Mouse (Mus musculus) spleen, postnatal 10 days (tissue): ENCODE measurements around the gene Syt2.

Experiments
- DNase-seq, 2 experiments: peaks; one replicate each; pipeline ENCODE4 v3.0.0; 2021 to 2022; ENCODE audit warnings: low spot score in 2 of 2

The Syt2 gene

DNA sequence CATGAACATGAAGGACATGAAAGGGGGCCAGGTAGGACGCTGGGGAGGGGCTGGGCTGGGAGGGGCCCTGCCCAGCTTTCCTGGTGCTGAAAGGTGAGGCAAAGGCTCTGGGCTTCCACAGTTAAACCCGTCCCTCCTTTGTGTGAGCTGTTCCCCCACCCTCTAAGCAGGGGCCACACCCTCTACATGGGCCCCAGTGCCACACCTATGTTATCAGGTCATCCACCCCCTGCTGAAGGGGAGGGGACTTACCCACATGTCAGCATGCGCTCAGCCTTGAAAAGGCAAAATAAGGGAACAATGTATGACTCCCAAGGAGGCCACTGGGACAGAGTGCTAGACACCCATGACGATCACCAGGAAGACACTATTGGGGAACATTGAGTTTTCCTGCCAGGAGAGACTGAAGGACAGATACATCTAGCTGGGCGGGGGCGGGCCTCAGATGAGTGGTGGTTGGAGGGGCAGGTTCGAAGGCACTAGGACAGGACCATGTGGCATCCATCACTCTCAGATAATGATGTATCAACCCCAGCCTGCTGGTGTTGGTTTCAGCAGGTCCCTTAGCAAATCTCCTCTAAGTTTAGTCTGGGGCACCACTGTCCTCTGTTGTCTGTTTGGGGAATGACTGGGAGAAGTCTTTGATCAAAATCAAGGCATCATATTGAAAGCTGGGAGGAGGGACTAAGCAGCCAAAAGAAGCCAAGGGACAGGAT is 95.6 kb downstream of the Syt2 start:
- DNase-seq: peak in 1 of 2 experiments; percentile 42

DNA sequence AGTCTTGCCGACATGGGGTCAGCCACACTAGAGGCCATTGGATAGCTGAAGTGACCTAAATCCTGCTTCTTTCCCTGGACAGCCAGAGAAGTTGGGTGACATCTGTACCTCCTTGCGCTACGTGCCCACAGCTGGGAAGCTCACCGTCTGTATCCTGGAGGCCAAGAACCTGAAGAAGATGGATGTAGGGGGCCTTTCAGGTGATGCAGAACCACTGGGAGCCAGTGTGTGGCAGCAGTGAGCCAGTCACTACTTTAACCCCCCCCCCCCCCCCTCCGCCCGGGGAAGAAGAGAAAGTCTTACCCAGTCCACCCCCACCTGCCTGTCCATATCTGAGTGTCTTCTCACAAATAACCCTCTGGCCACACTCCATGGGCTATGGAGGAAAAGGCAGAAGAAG is 99.2 kb downstream of the Syt2 start:
- DNase-seq: peak in 1 of 2 experiments; percentile 64

DNA sequence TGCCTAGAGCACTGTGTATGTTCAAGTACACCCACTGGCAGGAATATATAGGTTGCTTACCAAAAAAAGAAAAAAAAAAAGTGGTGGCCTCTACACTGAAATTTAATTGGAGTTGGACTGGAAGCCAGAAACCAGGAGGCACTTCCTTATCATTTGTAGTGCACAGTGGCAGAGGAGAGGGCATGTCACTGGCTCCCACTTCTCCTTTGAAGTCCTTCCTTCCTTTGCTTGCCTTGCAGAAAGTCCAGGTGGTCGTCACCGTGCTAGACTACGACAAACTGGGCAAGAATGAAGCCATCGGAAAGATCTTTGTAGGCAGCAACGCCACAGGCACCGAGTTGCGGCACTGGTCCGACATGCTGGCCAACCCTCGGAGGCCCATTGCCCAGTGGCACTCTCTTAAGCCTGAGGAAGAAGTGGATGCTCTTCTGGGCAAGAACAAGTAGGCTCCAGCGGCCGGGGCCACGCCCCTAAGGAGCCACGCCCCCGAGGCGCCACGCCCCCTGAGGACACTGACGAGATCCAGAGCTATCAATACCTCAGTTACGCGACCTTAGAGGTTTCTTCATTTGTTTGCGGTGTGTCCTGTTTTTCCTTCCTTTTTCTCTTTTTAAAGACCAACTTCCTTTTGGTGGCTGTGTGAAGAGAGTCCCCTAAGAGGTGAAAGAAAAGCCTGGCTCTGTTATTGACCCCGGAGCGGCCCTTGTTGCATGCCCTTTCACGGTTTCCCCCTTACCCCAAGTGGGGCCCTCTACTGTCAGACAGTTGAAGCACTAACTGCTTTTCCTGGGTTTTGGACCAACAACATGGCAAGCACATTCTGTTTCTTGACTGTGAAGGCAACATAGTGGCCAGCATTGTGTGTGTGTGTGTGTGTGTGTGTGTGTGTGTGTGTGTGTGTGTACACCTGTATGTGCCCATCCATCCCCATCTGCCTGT is 101.0 kb downstream of the Syt2 start:
- peak; percentile 81 to 89 for DNase-seq

DNA sequence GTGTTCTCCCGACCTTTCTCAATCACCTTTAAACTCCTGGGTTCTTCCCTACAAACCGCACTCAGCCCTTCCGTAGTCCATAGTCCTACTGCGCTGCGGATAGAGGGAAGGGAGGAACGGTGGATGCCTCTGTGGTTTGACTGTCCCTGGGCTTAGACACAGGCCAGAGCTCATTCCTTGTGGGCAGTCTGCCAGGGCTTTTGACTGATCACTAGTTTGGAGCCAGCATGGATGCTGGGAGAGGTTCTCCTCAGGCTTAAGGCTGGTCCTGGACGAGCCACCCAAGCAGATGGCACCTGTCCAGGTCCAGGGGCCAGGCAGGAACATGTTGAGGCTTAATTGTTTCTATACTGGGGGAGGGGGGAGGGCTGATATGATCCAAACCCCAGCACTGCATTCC is 103.4 kb downstream of the Syt2 start:
- DNase-seq: no peak

DNA sequence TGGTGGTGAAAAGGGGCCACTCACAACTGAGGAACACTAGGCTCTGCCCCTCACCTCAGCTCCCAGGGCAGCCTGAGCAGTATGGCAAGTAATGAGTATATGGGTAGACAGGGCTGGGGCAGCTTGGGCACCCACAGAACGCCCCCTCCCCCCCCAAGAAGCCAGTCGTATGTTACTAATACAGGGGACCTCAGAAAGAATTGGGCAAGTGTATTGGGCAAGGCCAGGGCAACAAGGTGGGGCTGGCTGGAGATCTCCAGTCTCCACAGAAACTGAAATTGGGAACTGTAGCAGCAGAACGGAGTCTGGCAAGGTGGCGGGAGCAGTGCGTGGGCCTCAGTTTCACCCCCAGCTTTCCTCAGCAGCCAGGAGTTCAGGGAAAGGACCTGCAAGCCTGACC is 106.0 kb downstream of the Syt2 start:
- DNase-seq: no peak

DNA sequence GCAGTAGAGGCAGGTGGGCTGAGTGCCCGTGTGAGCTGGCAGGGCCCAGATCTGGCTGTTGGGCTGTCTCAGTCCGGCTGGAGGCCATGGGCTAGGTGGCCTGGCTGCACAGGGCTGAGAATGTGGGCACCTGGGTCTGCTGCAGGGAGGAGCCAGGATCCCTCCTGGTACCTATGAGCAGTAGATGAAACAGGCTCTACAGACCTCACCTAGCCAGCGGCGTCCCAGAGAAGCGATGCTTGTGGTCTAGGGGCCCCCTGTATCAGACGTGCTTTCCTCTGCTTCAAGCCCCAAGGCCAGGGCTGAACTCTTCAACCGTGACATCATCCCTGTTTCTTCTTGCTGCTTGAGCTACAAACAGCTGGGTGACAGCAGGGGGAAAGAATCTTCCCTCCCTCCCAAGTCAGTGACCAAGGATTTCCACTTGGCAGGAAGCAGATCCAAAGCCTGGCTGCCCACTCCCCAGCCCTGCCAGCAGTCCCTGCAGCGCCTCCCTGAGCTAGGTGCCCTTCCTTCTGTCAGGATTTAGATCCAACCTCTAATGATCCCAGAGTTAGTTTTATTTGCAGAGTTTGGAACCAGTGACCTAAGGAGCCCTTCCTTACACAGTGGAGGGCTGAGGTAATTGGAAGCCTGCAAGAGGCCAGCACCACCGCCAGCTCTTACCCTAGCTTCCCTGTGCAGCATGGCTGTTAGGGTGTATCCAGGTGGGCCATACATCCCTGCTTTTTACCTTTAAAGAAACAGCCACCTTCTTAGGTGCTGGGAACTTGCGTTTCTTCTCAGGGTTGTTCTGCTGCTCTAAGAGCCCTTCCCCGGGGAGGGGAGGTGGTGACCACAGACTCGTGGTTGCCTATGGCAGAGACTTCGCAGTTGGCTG is 107.5 kb downstream of the Syt2 start:
- no peak for DNase-seq

DNA sequence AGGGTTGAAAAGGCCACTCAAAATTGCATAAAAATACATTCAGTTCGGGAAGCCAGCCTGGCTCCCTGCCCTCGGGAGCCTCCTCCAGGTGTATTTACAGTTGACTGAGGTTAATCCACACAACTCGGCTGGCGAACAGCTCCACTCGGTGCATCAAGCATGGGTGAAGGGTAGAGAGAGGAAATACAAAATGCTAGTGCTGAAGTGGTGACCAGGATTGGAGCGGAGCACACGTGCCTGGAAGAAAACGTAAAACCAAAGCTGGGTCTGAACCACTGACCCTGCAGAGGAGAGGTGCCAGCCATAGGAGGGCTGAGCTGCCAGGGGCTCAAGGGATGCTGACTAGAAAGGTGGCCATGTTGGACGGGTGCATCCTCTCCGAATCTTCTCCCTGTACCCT is 108.3 kb downstream of the Syt2 start:
- DNase-seq: no peak

DNA sequence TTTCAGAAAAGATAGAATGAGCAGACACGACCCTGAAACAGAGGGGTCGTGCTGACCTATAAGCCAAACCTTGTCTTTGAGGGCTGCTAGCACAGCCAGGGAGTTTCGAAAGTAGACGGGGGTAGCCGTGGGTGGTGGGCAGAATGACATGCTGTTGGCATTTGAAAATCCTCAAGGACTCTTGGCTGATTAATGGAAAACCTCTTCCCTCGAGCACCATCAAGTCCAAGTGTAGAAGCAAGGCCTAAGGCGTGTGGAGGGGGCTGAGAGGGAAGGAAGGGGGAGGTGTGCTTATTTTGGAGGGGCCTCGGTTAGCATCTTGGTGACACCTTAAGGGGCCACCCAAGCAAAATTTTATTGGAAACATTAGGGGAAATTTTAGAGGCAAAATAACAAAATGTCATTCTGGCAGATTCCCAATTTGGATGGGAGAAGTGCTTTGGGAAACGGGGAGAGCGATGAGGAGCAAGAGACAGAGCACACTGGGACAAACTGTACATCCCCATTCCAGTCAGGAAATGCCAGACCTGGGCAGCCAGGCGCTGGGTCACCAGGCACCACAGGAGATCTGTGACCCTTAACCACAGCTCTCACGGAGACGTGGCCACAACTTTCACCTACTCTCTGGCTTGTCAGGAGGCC is 109.2 kb downstream of the Syt2 start:
- DNase-seq: no peak

DNA sequence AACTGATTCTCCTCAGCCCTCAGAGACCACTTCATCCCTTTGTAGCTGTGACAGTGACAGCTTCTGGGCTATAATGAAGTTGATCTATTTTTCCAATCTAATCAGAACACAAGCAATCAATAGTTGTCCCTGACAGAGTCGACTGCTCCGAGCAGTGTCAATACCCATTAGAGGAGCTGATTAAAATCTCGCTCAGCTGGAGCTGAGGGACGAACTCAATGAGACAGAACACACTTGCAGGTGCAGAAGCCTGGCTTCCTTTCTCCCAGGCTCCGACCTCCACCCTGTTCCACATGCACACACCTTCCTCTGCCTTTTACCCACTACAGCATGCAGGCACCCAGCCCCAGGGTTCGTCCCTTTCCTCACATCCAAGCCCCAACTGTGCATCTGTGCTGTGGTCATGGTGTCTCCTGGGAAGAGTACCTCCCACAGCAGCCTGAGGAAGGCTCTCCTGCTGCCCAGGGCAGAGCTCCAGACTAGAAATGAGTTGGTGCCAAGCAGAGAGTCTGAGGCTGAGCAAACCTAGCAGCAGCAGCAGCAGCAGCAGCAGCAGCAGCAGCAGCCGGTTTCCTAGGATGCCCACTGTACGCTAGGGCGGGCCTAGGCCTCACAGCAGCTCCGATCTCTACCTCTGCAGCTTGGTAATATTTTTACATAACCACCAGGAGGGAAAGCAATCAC is 109.9 kb downstream of the Syt2 start:
- DNase-seq: no peak

DNA sequence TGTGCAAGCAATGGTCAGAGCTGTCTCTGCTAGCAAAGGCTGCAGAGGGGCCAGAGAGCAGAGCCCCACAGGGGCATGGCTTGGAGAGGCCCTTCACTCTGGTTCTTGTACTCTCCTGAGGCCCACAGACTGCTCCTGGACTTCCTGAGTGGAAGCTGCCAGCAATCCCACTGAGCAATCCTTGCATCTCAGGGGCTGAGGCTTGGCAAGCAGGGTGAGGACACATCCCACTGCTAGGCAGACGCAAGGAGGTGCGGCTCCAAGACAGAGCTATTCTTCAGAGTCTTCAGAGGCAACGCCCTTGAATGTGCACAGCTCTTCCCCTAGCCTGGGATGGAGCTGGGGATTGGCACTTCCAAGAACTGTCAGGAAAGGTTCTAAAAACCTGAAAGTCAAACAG is 110.8 kb downstream of the Syt2 start:
- DNase-seq: no peak

DNA sequence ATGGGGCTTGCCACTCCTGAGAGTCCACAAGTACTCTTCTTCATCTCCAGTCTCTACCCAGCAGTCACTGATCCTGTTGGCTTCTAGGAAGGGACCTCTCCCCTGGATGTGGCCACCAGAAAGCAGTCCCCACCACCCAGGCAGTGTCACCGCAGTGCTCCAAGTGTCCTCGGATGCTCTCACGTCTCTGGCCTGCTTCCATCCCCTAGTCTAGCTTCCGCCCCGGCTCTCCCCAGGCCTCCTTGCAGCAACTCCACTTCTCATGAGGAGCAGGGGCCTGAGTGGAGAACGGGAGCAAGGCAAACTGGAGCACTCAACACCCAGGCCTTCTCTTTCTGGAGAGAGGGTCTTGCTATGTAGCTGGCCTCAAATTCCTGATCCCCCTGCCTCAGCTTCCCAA is 112.7 kb downstream of the Syt2 start:
- DNase-seq: no peak

DNA sequence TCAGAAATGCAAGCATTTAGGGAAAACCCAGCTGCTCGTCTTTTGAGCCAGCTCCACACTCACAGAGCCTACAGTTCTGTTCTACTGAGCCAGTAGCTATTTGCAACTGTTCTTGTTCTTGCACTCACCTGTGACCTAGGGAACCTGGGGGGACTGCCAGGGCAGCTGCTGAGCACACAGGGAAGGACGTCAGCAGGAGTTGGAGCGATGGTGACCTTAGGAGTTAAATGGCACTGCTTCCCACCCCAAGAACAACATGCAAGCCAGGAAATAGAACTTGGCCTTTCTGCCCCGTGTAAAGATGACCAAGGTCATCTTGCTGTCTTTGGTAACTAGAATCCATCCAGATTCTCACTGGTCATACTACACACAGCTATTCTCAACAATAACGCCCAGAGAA is 114.2 kb downstream of the Syt2 start:
- no peak for DNase-seq

DNA sequence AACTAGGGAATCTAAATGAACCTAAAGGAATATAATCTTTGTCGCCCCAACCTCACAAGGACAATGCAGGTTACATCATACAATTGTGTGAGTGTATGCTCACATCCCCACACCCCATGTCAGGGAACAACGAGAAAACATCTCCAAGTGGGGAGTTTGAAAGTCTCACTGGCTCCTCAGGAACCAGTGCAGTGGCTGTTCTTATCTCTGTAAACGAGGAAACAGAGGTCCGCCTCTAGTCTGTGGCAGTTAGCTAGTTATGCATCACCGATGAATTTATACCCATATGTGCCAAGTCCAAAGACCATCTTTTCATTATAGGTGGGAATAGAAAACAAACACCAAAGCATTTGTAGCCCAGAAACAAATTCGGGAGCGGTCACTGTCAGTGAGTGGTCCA is 115.1 kb downstream of the Syt2 start:
- DNase-seq: no peak

DNA sequence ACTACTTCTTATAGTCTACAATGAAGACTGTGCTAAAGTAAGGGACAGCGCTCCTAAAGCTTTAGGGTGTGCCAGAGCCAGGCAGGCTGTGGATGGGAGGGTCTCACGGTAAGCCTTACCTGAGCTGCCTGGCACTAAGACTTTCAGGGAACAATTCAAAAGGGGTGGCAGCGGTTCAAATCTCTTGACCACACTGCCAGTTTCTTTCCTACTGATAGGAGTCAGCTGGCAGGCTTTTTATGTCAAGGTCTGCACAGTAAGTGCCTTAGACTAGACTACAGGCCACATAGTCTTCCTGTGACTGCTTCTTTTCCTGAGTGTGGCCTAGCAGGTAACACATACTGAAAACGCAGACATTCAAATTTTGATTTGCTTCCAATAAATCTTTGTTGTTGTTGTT is 116.8 kb downstream of the Syt2 start:
- no peak for DNase-seq

DNA sequence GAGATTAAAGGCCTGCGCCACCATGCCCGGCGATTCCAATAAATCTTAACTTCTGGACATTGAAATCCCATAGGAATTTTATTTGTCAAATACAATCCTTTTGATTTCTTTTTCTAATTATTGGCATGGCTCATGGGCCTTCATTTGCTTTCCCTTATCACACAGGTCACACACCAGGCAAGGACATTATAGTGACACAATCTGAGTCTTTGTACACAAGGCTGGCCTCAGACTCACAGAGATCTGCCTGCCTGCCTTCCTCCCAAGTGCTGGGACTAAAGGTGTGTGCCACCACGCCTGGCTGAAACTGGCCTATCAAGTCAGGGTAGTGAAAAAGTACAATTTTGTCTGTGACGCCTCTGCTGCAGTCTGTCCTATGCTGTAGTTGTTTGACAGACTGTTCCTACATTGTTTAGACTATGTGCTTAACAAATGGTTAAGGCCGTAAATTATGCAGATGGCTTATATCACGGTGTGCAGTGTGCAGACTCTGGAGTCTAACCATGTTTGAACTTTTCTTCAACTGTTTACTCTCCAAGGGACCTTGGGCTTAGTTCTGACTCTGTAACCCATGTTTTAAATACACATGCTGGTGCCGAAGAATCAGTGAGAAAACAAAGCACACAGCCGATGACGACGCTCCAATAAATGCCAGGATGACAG is 117.4 kb downstream of the Syt2 start:
- DNase-seq: no peak

DNA sequence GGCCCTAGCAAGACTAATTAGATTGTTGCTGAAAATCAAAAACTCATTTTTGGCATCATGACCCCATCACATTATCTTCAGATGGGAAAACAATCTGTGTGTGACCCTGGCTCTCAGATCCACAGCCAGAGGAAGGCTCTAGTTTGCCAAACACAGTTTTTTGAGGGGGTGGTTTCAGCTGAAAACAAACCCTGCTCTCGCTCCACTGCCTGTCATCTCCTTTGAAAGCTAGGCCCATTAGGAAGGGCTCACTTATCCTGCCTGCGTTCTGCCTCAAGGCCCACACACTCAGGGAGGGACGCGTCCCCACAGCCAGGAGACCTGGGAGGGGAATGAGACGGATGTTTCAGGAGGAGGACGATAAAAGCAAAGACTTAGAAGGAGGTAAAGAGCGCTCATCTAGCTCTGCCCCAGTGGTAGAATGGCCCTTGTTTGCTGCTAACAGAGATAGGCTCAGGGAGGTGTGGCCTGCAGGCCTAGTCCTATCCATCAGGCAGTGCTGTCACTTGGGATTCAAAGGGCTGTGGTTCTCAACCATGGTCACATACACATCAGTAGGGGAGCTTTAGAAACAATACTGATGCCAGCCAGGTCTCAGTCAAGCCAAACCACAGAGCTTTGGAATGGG is 118.5 kb downstream of the Syt2 start:
- no peak for DNase-seq

DNA sequence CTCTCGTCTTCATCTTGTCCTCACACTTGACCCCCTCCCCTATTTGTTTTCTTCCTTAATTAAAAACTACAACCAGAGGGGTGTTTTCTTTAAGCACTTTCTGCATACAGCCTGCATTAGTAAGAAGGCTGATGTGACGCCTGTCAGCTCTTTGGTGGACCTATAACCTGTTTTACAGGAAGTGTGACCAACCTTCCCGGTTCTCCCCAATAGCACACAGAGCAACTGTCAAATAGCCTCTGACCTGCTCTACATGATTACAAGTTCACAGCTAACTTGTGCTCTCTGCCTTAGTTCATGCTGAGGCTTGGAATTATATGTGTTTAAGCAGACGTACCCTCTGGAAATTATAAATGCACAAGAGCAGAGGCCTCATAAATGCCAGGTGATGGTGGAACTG is 120.0 kb downstream of the Syt2 start:
- DNase-seq: no peak

DNA sequence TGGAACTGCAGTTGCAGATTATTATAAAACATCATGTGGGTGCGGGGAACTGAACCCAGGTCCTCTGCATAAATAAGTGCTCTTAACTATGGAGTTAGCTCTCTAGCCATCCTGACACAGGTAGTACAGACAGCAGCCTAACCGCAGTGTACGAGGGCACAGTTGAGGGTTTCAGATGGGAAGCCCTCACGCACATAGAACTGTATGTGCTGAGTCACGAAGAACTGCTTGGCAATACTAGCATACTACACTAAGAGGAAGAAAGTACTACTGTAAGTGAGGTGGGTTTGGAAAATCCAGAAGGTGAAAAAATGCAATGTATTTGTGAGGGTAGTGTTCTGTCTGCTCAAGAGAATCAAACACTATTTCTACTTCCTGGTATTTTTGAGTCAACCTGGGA is 123.8 kb downstream of the Syt2 start:
- no peak for DNase-seq

DNA sequence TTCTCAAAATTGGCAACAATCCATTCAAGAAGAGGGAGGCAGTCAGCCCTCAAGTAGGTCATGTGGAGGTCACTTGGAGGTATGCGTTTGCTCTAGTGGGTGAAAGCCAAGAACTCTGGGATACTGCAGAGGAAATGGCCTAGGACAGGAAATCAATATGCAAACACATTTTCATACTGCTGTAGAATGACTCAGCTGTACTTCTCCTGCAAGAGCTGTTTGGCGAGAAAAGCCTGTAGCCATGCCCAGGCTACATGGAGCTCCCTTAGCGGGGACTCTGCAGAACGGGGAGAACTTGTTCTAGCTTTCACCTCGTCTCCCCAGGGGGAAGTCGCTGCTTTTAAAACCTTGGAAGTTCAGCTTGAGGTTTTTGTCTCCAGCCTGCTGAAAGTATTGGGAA is 124.9 kb downstream of the Syt2 start:
- DNase-seq: no peak

DNA sequence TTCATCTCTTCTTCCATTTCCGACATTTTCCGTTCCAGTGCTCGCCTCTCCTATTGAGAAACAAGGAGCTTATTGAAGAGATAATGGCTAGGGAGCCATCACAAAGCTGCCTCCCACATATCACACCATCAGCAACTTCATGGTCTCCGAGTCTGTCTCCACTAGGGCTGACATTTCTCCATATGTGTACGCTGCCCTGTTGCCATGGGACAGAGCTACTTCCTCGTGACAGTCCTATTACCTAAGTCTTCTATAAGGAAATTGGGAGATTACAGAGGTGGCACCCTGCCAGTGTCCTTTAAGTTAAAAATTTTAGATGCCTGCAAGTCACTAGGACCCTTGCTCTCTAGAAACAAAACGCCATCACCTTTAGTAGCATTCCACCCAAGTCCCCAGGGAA is 125.5 kb downstream of the Syt2 start:
- DNase-seq: no peak
